Mouse (Mus musculus): ENCODE results near the gene Zmiz1. TPM values are rescaled to one million over a fixed set of nuclear protein-coding genes. Genes with fewer than 3 reads are reported as not detected.
A peak's percentile ranks its signal among the peaks of the same experiment; 100 is the strongest.

Zmiz1 gene
- total RNA-seq, 2 experiments from 2014 or later: 115 to 128 TPM

GRCm38 (mm10) chr14:25472096-25472861 lies 13.3 kb downstream of the Zmiz1 start:
- no peak for DNase-seq (ENCODE audit: low spot score in 2 of 2)

- no peak for DNase-seq (ENCODE audit: low spot score in 2 of 2)
Observed at GRCm38 (mm10) chr14:25472981-25473649, 14.1 kb downstream of the Zmiz1 start.

GRCm38 (mm10) chr14:25474017-25474416 lies 15.0 kb downstream of the Zmiz1 start:
- no peak for DNase-seq (ENCODE audit: low spot score in 2 of 2)

- no peak for DNase-seq (ENCODE audit: low spot score in 2 of 2)
Observed at GRCm38 (mm10) chr14:25474732-25475131, 15.7 kb downstream of the Zmiz1 start.

GRCm38 (mm10) chr14:25476048-25476447 lies 17.1 kb downstream of the Zmiz1 start:
- DNase-seq (ENCODE audit: low spot score in 2 of 2): no peak

- no peak for DNase-seq (ENCODE audit: low spot score in 2 of 2)
Observed at GRCm38 (mm10) chr14:25476453-25476852, 17.5 kb downstream of the Zmiz1 start.

GRCm38 (mm10) chr14:25477268-25477667 lies 18.3 kb downstream of the Zmiz1 start:
- no peak for DNase-seq (ENCODE audit: low spot score in 2 of 2)

- no peak for DNase-seq (ENCODE audit: low spot score in 2 of 2)
Observed at GRCm38 (mm10) chr14:25478257-25478656, 19.3 kb downstream of the Zmiz1 start.

GRCm38 (mm10) chr14:25478755-25479154 lies 19.8 kb downstream of the Zmiz1 start:
- peak; percentile 57 to 71 for DNase-seq (ENCODE audit: low spot score in 2 of 2)

- DNase-seq (ENCODE audit: low spot score in 2 of 2): no peak
Observed at GRCm38 (mm10) chr14:25479841-25480252, 20.9 kb downstream of the Zmiz1 start.

GRCm38 (mm10) chr14:25480443-25480842 lies 21.5 kb downstream of the Zmiz1 start:
- DNase-seq (ENCODE audit: low spot score in 2 of 2): no peak

GRCm38 (mm10) chr14:25480916-25481666 lies 22.1 kb downstream of the Zmiz1 start:
- DNase-seq (ENCODE audit: low spot score in 2 of 2): peak in 1 of 2 experiments; percentile 26

GRCm38 (mm10) chr14:25481667-25482331 lies 22.8 kb downstream of the Zmiz1 start:
- no peak for DNase-seq (ENCODE audit: low spot score in 2 of 2)

- DNase-seq (ENCODE audit: low spot score in 2 of 2): no peak
Observed at GRCm38 (mm10) chr14:25482404-25482803, 23.4 kb downstream of the Zmiz1 start.

GRCm38 (mm10) chr14:25483285-25483684 lies 24.3 kb downstream of the Zmiz1 start:
- DNase-seq (ENCODE audit: low spot score in 2 of 2): no peak

- DNase-seq (ENCODE audit: low spot score in 2 of 2): no peak
Observed at GRCm38 (mm10) chr14:25484049-25484448, 25.1 kb downstream of the Zmiz1 start.

GRCm38 (mm10) chr14:25486220-25486619 lies 27.2 kb downstream of the Zmiz1 start:
- DNase-seq (ENCODE audit: low spot score in 2 of 2): no peak

- no peak for DNase-seq (ENCODE audit: low spot score in 2 of 2)
Observed at GRCm38 (mm10) chr14:25486742-25487469, 27.9 kb downstream of the Zmiz1 start.

- no peak for DNase-seq (ENCODE audit: low spot score in 2 of 2)
Observed at GRCm38 (mm10) chr14:25487470-25487955, 28.5 kb downstream of the Zmiz1 start.

GRCm38 (mm10) chr14:25488097-25488613 lies 29.2 kb downstream of the Zmiz1 start:
- no peak for DNase-seq (ENCODE audit: low spot score in 2 of 2)

Measured in layer of hippocampus, postnatal 10 days (tissue).